Comparison of ENCODE assay signal across 7 mouse cellular contexts in the genomic region with DNA sequence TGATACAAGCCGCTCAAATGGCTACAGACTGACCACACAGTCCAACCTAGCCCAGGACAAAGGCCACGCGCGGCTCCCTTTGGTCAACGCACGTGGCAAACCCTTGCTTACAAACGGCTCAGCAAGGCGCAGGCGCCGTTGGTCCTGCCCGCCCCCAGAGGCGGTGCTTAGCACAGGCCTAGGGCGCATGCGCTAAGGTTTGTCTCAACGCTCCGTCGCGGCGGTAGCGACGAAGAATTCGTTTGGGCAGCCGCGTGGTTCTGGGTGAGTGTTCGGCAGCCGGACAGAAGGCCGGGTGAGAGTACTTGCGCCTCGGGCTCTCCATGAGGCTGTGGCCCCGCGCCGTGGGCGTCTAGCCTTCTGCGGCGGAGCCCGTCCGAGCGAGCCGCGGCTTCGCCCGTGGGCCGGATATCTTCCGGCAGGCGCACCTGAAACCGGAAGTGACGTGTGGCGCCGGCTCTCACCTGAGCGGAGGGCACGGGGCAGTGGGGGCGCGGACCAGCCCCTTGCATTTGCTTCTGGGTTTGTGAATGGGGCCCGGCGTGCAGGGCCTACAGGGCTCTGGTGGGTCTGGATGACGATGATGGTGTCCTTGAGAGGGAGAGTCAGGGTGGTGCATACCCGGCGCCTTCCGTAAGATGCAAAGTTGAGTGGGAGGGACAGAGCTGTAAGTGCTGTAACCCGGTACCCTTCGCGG. TPM values are rescaled to one million over a fixed set of nuclear protein-coding genes. Genes with fewer than 3 reads are reported as not detected.
DNase-seq lines count a peak whose midpoint lies in the region; ATAC-seq lines count a peak whose summit lies in the region.

A gene (plus strand): TSS at position 186 of the 697 bp plus-strand sequence.

- peak within 1 kb of the TSS; percentile 81 for H3K9ac ChIP-seq in intestine, embryonic 16.5 days (ENCODE audit: low read depth, low read length)
- peak within 1 kb of the TSS; percentile 64 for H3K9ac ChIP-seq in midbrain, embryonic 11.5 days (ENCODE audit: low read length)

- H3K4me3 ChIP-seq in intestine, embryonic 16.5 days (ENCODE audit: low read length) = peak within 1 kb of the TSS; percentile 71
- H3K4me3 ChIP-seq in midbrain, embryonic 11.5 days (ENCODE audit: low read depth, low read length) = peak within 1 kb of the TSS; percentile 75

- H3K36me3 ChIP-seq in intestine, embryonic 16.5 days (ENCODE audit: control insufficient read depth, insufficient read depth, low read length) = peaks cover 3% of the 10 kb centered on the region; the same call in 1 of the 2 replicates
- H3K36me3 ChIP-seq in midbrain, embryonic 11.5 days (ENCODE audit: control insufficient read depth, insufficient read depth, low read length) = peaks cover 11% of the 10 kb centered on the region

- under 1% methylated on average over 62 of the region's 62 CpGs for whole genome bisulfite sequencing in intestine, embryonic 16.5 days
- WGBS in midbrain, embryonic 11.5 days = under 1% methylated on average over 62 of the region's 62 CpGs

- intact Hi-C loops in gastrocnemius, postnatal 36 days (cut with DNase I) = no loop called here
- intact Hi-C loops in left cerebral cortex, postnatal 36 days (cut with DNase I) = no loop called here

- ATAC-seq in intestine, embryonic 16.5 days = peak; percentile 97
- ATAC-seq in midbrain, embryonic 11.5 days (ENCODE audit: low FRiP score) = peak; percentile 99

- H3K4me2 ChIP-seq in intestine, embryonic 16.5 days (ENCODE audit: low read depth, low read length) = peak within 1 kb of the TSS; percentile 72
- H3K4me2 ChIP-seq in midbrain, embryonic 11.5 days = peak within 1 kb of the TSS; percentile 86

- H3K9me3 ChIP-seq in intestine, embryonic 16.5 days (ENCODE audit: control insufficient read depth, low read length) = no peaks in the 10 kb centered on the region
- H3K9me3 ChIP-seq in midbrain, embryonic 11.5 days (ENCODE audit: control insufficient read depth, low read length) = no peaks in the 10 kb centered on the region

- H3K27me3 ChIP-seq in intestine, embryonic 16.5 days (replicated peaks; ENCODE audit: control insufficient read depth, insufficient read depth, low read length) = no peaks in the 10 kb centered on the region
- no peaks in the 10 kb centered on the region for H3K27me3 ChIP-seq in midbrain, embryonic 11.5 days (ENCODE audit: control insufficient read depth, insufficient read depth, low read length)

- peaks cover 4% of the 10 kb centered on the region; the same call in 1 of the 2 replicates for H3K4me1 ChIP-seq in intestine, embryonic 16.5 days (ENCODE audit: control insufficient read depth, insufficient read depth, low read length)
- H3K4me1 ChIP-seq in midbrain, embryonic 11.5 days (ENCODE audit: control insufficient read depth, insufficient read depth, low read length) = peaks cover 3% of the 10 kb centered on the region

- DNase-seq in adrenal gland, adult 18-20 months (ENCODE audit: low spot score in 2 of 2) = peak; percentile 94 to 95
- DNase-seq in embryo, embryonic 11 days = peak; percentile 99
- DNase-seq in gastrocnemius, postnatal 36 days = peak; percentile 91 to 93
- DNase-seq in left cerebral cortex, postnatal 36 days (ENCODE audit: low spot score in 2 of 2) = peak; percentile 93
- peak; percentile 99 for DNase-seq in midbrain, embryonic 11.5 days (ENCODE audit: low spot score, missing footprints)
- peak; percentile 95 for DNase-seq in skeletal muscle tissue, adult 2 months (ENCODE audit: low read depth, low spot score)

- H3K27ac ChIP-seq in intestine, embryonic 16.5 days (ENCODE audit: low read length) = peak within 1 kb of the TSS; percentile 58; the same call in 1 of the 2 replicates
- no peak within 1 kb of the TSS; the same call in 1 of the 2 replicates for H3K27ac ChIP-seq in midbrain, embryonic 11.5 days (ENCODE audit: low read depth, low read length)

RNA-seq across cellular contexts. Expression of the gene that starts here (rescaled TPM):
- total RNA-seq in adrenal gland, adult 18-20 months (2021) = 10 to 100 TPM; 12.2 to 13.5 TPM
- 1 to 10 TPM; 3.8 to 4.5 TPM for total RNA-seq in gastrocnemius, postnatal 36 days (2021)
- polyA plus RNA-seq in intestine, embryonic 16.5 days (2015; fragmentation: Nextera tagmentation; extraction: Ambion mirVana) = 11.7 and 13.9 TPM in 2 replicates
- total RNA-seq in left cerebral cortex, postnatal 36 days (2021) = 10 to 100 TPM; 16.6 to 24.4 TPM
- polyA plus RNA-seq in midbrain, embryonic 11.5 days (2014; fragmentation: Nextera tagmentation; extraction: Ambion mirVana) = 29.3 and 30.1 TPM in 2 replicates
